Mouse (Mus musculus): ENCODE measurements around the gene Mrgpra9. TPM values are rescaled to one million over a fixed set of nuclear protein-coding genes. Genes with fewer than 3 reads are reported as not detected.

The Mrgpra9 gene
- not detected for polyA plus RNA-seq (2014; fragmentation: Illumina TruSeq; extraction: RNeasy Lipid Tissue Mini Kit (QIAGEN cat#74804); ENCODE audit: low read depth, low replicate concordance)

GRCm38 (mm10) chr7:47252770-47253169 lies at the start of gene Mrgpra9:
Mrgpra9 (minus strand) TSS chr7:47252848.

GRCm38 (mm10) chr7:47204830-47205229 lies 47.8 kb downstream of the Mrgpra9 start, which contains the start of gene Mrgpra6:
Mrgpra6 (minus strand) TSS chr7:47204920.

Other genes starting within 250 kb of the Mrgpra9 start
- gene Spty2d1, start 244.4 kb downstream of the Mrgpra9 start, polyA plus RNA-seq (2014; fragmentation: Illumina TruSeq; extraction: RNeasy Lipid Tissue Mini Kit (QIAGEN cat#74804); ENCODE audit: low read depth, low replicate concordance), result 58.1 TPM
- gene Tmem86a, start 202.2 kb downstream of the Mrgpra9 start, polyA plus RNA-seq (2014; fragmentation: Illumina TruSeq; extraction: RNeasy Lipid Tissue Mini Kit (QIAGEN cat#74804); ENCODE audit: low read depth, low replicate concordance), result not detected
- gene Ptpn5, start 119.2 kb downstream of the Mrgpra9 start, polyA plus RNA-seq (2014; fragmentation: Illumina TruSeq; extraction: RNeasy Lipid Tissue Mini Kit (QIAGEN cat#74804); ENCODE audit: low read depth, low replicate concordance), result not detected
- gene Mrgpra6, start 47.9 kb downstream of the Mrgpra9 start, polyA plus RNA-seq (2014; fragmentation: Illumina TruSeq; extraction: RNeasy Lipid Tissue Mini Kit (QIAGEN cat#74804); ENCODE audit: low read depth, low replicate concordance), result not detected
- gene Mrgpra1, start 101.4 kb upstream of the Mrgpra9 start, polyA plus RNA-seq (2014; fragmentation: Illumina TruSeq; extraction: RNeasy Lipid Tissue Mini Kit (QIAGEN cat#74804); ENCODE audit: low read depth, low replicate concordance), result not detected
- gene Mrgpra2a, start 199.3 kb upstream of the Mrgpra9 start, polyA plus RNA-seq (2014; fragmentation: Illumina TruSeq; extraction: RNeasy Lipid Tissue Mini Kit (QIAGEN cat#74804); ENCODE audit: low read depth, low replicate concordance), result not detected

Measured in sigmoid colon, adult 10 weeks (tissue).